Mouse (Mus musculus) lung, adult 10 weeks (tissue): Measurements from ENCODE around the gene Hdgfl1. TPM values are rescaled to one million over a fixed set of nuclear protein-coding genes. Genes with fewer than 3 reads are reported as not detected.

Experiments
- polyA plus RNA-seq: library from polyadenylated mRNA; stranded (reverse); fragments of 350-450 nt; fragmentation: Illumina TruSeq; extraction: RNeasy Lipid Tissue Mini Kit (QIAGEN cat#74804); gene quantifications from one replicate; pipeline ENCODE4 v1.2.3, GENCODE M21; 2014; ENCODE audit warnings: low read depth, low replicate concordance; ENCODE audit not compliant: insufficient read depth

The Hdgfl1 gene
- polyA plus RNA-seq: not detected

DNA sequence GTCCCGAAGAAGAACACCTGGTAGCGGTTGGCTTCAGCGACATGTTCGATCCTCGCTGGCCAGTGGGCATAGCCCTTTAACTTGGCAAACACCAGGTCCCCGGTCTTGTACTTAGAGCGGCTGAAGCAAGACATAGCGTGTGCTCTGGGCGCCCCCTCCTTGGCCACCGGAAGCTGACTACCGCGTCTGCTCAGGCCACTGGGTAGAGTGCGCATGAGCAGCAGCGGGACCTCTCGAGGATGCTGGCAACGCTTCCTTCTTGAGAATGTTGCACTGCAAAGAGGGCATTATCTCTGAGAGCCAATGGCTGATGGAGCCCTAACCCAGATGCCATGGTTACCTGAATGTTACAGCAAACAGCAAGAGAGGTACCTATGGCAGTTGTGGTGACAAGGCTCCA lies at the start of gene Hdgfl1:
Gene Hdgfl1 (minus strand): TSS at position 211 of the 400 bp plus-strand sequence.

